Mouse (Mus musculus) MEL (cell line): ENCODE results near the gene Rassf3. TPM values are rescaled to one million over a fixed set of nuclear protein-coding genes. Genes with fewer than 3 reads are reported as not detected.

Experiments
- DNase-seq: peaks from one replicate; pipeline ENCODE4 v3.0.0; 2011; ENCODE audit warnings: low read depth, low spot score
- H3K27ac ChIP-seq: 2 replicates; pipeline ENCODE4 v1.5.1; 2012; ENCODE audit warnings: low read depth, mild to moderate bottlenecking, control low read depth, low read length, moderate library complexity; ENCODE audit not compliant: control insufficient read depth
- H3K27me3 ChIP-seq, 2 experiments: fragments of 150-350 bp in 1 of 2; sonication (generic) in 1 of 2; 2 replicates each; pipeline ENCODE4 v1.6.1; 2012; ENCODE audit warnings: low read length in 2 of 2, mild to moderate bottlenecking in 2 of 2, improper control_type of control experiment in 1 of 2, moderate library complexity in 1 of 2; ENCODE audit not compliant: insufficient read depth in 2 of 2, control insufficient read depth in 1 of 2
- H3K36me3 ChIP-seq, 2 experiments: 2 replicates each; pipeline ENCODE4 v1.6.1; 2012 to 2014; ENCODE audit warnings: low read length in 2 of 2, improper control_type of control experiment in 1 of 2, inconsistent platforms in 1 of 2, mild to moderate bottlenecking in 1 of 2; ENCODE audit not compliant: insufficient read depth in 2 of 2, control insufficient read depth in 1 of 2
- H3K4me1 ChIP-seq, 2 experiments: fragments of 150-350 bp in 1 of 2; sonication (generic) in 1 of 2; 2 replicates each; pipeline ENCODE4 v1.6.1; 2012; ENCODE audit warnings: low read length in 2 of 2, improper control_type of control experiment in 1 of 2, mild to moderate bottlenecking in 1 of 2; ENCODE audit not compliant: insufficient read depth in 2 of 2, control insufficient read depth in 1 of 2
- H3K4me3 ChIP-seq, 2 experiments: fragments of 150-350 bp in 1 of 2; sonication (generic) in 1 of 2; 2 replicates each; pipeline ENCODE4 v1.5.1; 2012; ENCODE audit warnings: low read depth in 2 of 2, low read length in 2 of 2, mild to moderate bottlenecking in 2 of 2, moderate library complexity in 2 of 2, control low read depth in 1 of 2, improper control_type of control experiment in 1 of 2; ENCODE audit not compliant: control insufficient read depth in 1 of 2, insufficient read depth in 1 of 2
- H3K79me2 ChIP-seq: 2 replicates; pipeline ENCODE4 v1.6.1; 2012; ENCODE audit warnings: mild to moderate bottlenecking, low read length, moderate library complexity; ENCODE audit not compliant: control insufficient read depth, poor library complexity, insufficient read depth
- H3K9ac ChIP-seq: 2 replicates; pipeline ENCODE4 v1.6.1; 2012; ENCODE audit warnings: low read depth, mild to moderate bottlenecking, control low read depth, low read length, moderate library complexity; ENCODE audit not compliant: control insufficient read depth, poor library complexity, severe bottlenecking
- H3K9me3 ChIP-seq: fragments of 150-350 bp; sonication (generic); replicated peaks from 2 replicates; pipeline ENCODE4 v1.6.1; 2012; ENCODE audit warnings: mild to moderate bottlenecking, low read length, improper control_type of control experiment, moderate library complexity; ENCODE audit not compliant: insufficient read depth
- BHLHE40 ChIP-seq: IDR thresholded peaks from 2 replicates; pipeline ENCODE4 v1.6.1; 2012; ENCODE audit warnings: low read depth, mild to moderate bottlenecking, inconsistent platforms, low read length, improper control_type of control experiment, borderline replicate concordance
- CHD1 ChIP-seq: IDR thresholded peaks from 2 replicates; pipeline ENCODE4 v1.6.1; 2012; ENCODE audit warnings: low read depth, mild to moderate bottlenecking, inconsistent platforms, low read length, improper control_type of control experiment
- CTCF ChIP-seq, 3 experiments: IDR thresholded peaks in 2 of 3; conservative IDR thresholded peaks in 1 of 3; 2 replicates each; pipeline ENCODE4 v1.5.1; 2011 to 2012; ENCODE audit warnings: low read length in 3 of 3, low read depth in 2 of 3, mild to moderate bottlenecking in 2 of 3, improper control_type of control experiment in 1 of 3, inconsistent platforms in 1 of 3, mixed read lengths in 1 of 3, moderate library complexity in 1 of 3; ENCODE audit not compliant: control insufficient read depth in 1 of 3, insufficient read depth in 1 of 3, poor library complexity in 1 of 3, severe bottlenecking in 1 of 3
- ELF1 ChIP-seq: IDR thresholded peaks from 2 replicates; pipeline ENCODE4 v1.6.1; 2014; ENCODE audit warnings: low read depth, mild to moderate bottlenecking, inconsistent platforms, low read length, improper control_type of control experiment, moderate library complexity
- EP300 ChIP-seq, 2 experiments: IDR thresholded peaks; 2 replicates each; pipeline ENCODE4 v1.6.1; 2011; ENCODE audit warnings: improper control_type of control experiment in 2 of 2, low read length in 2 of 2, low read depth in 1 of 2, mild to moderate bottlenecking in 1 of 2
- ETS1 ChIP-seq: IDR thresholded peaks from 2 replicates; pipeline ENCODE4 v1.6.1; 2012; ENCODE audit warnings: low read depth, mild to moderate bottlenecking, inconsistent platforms, low read length, improper control_type of control experiment, moderate library complexity
- GABPA ChIP-seq: IDR thresholded peaks from 2 replicates; pipeline ENCODE4 v1.6.1; 2012; ENCODE audit warnings: low read depth, mild to moderate bottlenecking, inconsistent platforms, low read length, improper control_type of control experiment, moderate library complexity
- HCFC1 ChIP-seq: IDR thresholded peaks from 2 replicates; pipeline ENCODE4 v1.6.1; 2012; ENCODE audit warnings: low read depth, mild to moderate bottlenecking, inconsistent platforms, low read length, improper control_type of control experiment, moderate library complexity
- JUND ChIP-seq: IDR thresholded peaks from 2 replicates; pipeline ENCODE4 v1.6.1; 2011; ENCODE audit warnings: low read depth, mild to moderate bottlenecking, improper control_type of control experiment, low read length
- KAT2A ChIP-seq: conservative IDR thresholded peaks from 2 replicates; pipeline ENCODE4 v1.6.1; 2012; ENCODE audit warnings: low read depth, low read length, improper control_type of control experiment, inconsistent platforms
- MAFK ChIP-seq: IDR thresholded peaks from 2 replicates; pipeline ENCODE4 v1.6.1; 2011; ENCODE audit warnings: low read depth, mild to moderate bottlenecking, low read length, improper control_type of control experiment, borderline replicate concordance
- MEF2A ChIP-seq: IDR thresholded peaks from 2 replicates; pipeline ENCODE4 v1.6.1; 2014; ENCODE audit warnings: low read depth, mild to moderate bottlenecking, inconsistent platforms, low read length, improper control_type of control experiment; ENCODE audit not compliant: poor library complexity, insufficient replicate concordance, severe bottlenecking; ENCODE audit errors: extremely low read depth
- MYB ChIP-seq: IDR thresholded peaks from 2 replicates; pipeline ENCODE4 v1.6.1; 2011; ENCODE audit warnings: mild to moderate bottlenecking, low read depth, low read length, improper control_type of control experiment
- MYC ChIP-seq: IDR thresholded peaks from 2 replicates; pipeline ENCODE4 v1.6.1; 2011; ENCODE audit warnings: low read depth, mild to moderate bottlenecking, low read length, improper control_type of control experiment, moderate library complexity
- POLR2A ChIP-seq, 2 experiments: IDR thresholded peaks; 2 replicates each; pipeline ENCODE4 v1.6.1; 2011 to 2012; ENCODE audit warnings: low read length in 2 of 2, mild to moderate bottlenecking in 2 of 2, control low read depth in 1 of 2, improper control_type of control experiment in 1 of 2, low read depth in 1 of 2, moderate library complexity in 1 of 2; ENCODE audit not compliant: control insufficient read depth in 1 of 2, insufficient read depth in 1 of 2, poor library complexity in 1 of 2
- POLR2AphosphoS2 ChIP-seq: IDR thresholded peaks from 2 replicates; pipeline ENCODE4 v1.6.1; 2011; ENCODE audit warnings: low read length, improper control_type of control experiment
- SIN3A ChIP-seq: IDR thresholded peaks from 2 replicates; pipeline ENCODE4 v1.6.1; 2012; ENCODE audit warnings: low read length, improper control_type of control experiment, inconsistent platforms
- TAL1 ChIP-seq: IDR thresholded peaks from 2 replicates; pipeline ENCODE4 v1.6.1; 2012; ENCODE audit warnings: mild to moderate bottlenecking, inconsistent platforms, low read length, moderate library complexity, mixed read lengths
- TBP ChIP-seq: IDR thresholded peaks from 2 replicates; pipeline ENCODE4 v1.8.0; 2011; ENCODE audit warnings: low read depth, low read length, improper control_type of control experiment
- TCF12 ChIP-seq: IDR thresholded peaks from 2 replicates; pipeline ENCODE4 v1.6.1; 2014; ENCODE audit warnings: low read depth, mild to moderate bottlenecking, inconsistent platforms, low read length, improper control_type of control experiment, moderate library complexity
- USF1 ChIP-seq: IDR thresholded peaks from 2 replicates; pipeline ENCODE4 v1.6.1; 2014; ENCODE audit warnings: low read depth, mild to moderate bottlenecking, inconsistent platforms, low read length, improper control_type of control experiment, moderate library complexity
- USF2 ChIP-seq, 2 experiments: IDR thresholded peaks; 2 replicates each; pipeline ENCODE4 v1.6.1; 2011 to 2012; ENCODE audit warnings: improper control_type of control experiment in 2 of 2, low read length in 2 of 2, borderline replicate concordance in 1 of 2, inconsistent platforms in 1 of 2, low read depth in 1 of 2, mild to moderate bottlenecking in 1 of 2; ENCODE audit not compliant: insufficient read depth in 1 of 2
- ZC3H11A ChIP-seq: IDR thresholded peaks from 2 replicates; pipeline ENCODE4 v1.6.1; 2012; ENCODE audit warnings: low read depth, mild to moderate bottlenecking, inconsistent platforms, low read length, improper control_type of control experiment
- ZKSCAN1 ChIP-seq: IDR thresholded peaks from 2 replicates; pipeline ENCODE4 v1.6.1; 2012; ENCODE audit warnings: low read depth, mild to moderate bottlenecking, inconsistent platforms, low read length, improper control_type of control experiment, moderate library complexity
- ZMIZ1 ChIP-seq: IDR thresholded peaks from 2 replicates; pipeline ENCODE4 v1.6.1; 2012; ENCODE audit warnings: low read depth, mild to moderate bottlenecking, inconsistent platforms, low read length, improper control_type of control experiment, moderate library complexity
- ZNF384 ChIP-seq: IDR thresholded peaks from 2 replicates; pipeline ENCODE4 v1.6.1; 2012; ENCODE audit warnings: low read depth, mild to moderate bottlenecking, inconsistent platforms, low read length, improper control_type of control experiment
- polyA plus RNA-seq, 2 experiments: library from polyadenylated mRNA; stranded (reverse) in 1 of 2; unstranded in 1 of 2; fragments of >175 nt in 1 of 2; fragments of >200 nt in 1 of 2; gene quantifications; 2 replicates each; pipeline versions ENCODE4 v1.2.1 to v1.2.4; 2012; ENCODE audit warnings: low replicate concordance in 2 of 2, low read depth in 1 of 2; ENCODE audit not compliant: insufficient read length in 2 of 2, insufficient read depth in 1 of 2, missing spikeins in 1 of 2
- total RNA-seq: library from RNA; depleted of rRNA; stranded (reverse); fragments of 300-350 nt; gene quantifications from 2 replicates; pipeline ENCODE4 v1.2.3, GENCODE M21; 2012

The Rassf3 gene
- total and polyA plus RNA-seq, 3 experiments, result 9.2 to 15.8 TPM; not detected in 1

DNA sequence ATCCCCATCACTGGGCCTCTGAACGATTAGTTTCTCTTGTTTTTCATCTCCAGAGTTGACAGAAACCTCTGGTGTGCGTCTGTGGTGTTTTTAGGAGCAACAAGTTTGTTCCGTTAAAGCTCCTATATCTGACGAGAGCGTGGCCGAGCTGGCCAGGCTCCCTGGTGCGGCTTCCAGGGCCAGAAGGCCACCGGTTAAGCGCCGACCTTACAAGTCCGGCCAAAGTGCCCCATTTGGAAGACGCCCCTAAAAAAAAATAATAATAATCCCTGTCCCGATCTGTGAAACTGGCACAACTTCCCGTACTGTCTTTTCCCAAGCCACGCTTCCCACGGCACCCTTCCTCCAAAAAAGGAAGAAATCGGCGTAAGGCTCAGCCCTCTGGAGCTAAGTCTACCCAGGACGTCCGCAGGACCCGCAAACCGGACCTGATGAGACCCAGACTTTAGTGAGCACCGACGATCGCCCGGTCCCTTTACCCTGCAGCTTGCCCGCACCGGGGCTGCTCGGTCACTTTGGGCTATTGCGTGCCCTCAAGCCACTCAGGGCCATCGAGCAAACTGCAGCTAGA, 961 bp downstream of the Rassf3 start (continued):
- TF ChIP-seq JUND (no peak), MYC (no peak), MEF2A (no peak), GABPA (no peak), POLR2AphosphoS2 (no peak)
- TF ChIP-seq, all 39 proteins: peak for 4

DNA sequence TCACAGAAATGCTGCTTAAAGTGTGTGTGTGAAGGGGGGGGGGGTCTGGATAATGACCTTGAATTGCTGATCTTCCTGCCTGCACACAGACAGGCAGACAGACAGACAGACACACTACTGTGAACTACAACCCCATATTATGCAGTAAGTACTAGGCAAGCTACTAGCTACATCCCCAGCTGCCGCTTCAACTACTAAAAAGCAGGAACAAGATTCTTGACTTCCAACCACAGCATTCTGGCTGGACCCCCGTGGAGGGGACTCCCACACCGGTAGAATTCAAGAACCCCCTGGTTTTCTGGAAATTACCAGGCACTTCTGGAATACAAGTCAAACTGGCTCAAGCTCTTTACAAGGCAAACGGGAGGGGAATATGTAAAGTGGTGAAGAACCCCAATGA, 1.9 kb downstream of the Rassf3 start:
- peaks cover 5 to 15% of the 10 kb centered on the region in 2 experiments; a peak in 3 of 4 replicates for H3K4me1 ChIP-seq
- DNase-seq, result peak; percentile 58
- TF ChIP-seq ZMIZ1 (0 out of 2 replicates have a peak, but pooled peaks have one; percentile 2), ZNF384 (no peak)
- TF ChIP-seq, all 39 proteins: peak for 1
- Histone ChIP-seq H3K9ac (peak overlapping the region; percentile 74), H3K27ac (peak overlapping the region; percentile 78; the same call in 1 of the 2 replicates), H3K9me3 (no peaks in the 10 kb centered on the region), H3K4me3 (peak overlapping the region; percentile 73 to 98), H3K27me3 (no peaks in the 10 kb centered on the region), H3K36me3 (peaks cover 0 to 14% of the 10 kb centered on the region in 2 experiments; a peak in 2 of 4 replicates), H3K79me2 (peaks cover 32% of the 10 kb centered on the region)

DNA sequence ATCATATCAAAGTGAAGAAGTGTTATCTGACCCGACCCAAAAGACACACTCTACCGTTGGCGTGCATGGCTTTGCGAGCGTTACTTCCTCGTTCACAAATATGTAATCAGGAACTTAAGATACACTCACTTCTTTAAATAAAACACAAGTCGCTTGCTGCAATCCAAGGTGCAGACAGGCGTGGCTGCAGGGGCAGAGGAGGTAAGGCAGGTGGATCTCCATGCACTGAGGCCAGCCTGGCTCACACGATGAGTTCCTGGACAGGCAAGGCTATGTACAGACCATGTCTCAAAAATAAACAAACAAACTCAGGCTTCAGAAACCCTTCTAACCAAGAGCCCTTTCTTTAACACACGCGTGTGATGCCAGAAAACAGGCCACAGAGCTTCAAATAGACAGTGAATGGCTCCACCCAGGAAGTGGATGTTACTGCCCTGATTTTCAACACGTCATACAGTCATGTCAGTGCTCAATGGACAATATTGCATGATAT, 2.4 kb downstream of the Rassf3 start:
- peak; percentile 88 for DNase-seq
- Histone ChIP-seq H3K27me3 (no peaks in the 10 kb centered on the region), H3K4me3 (peak overlapping the region; percentile 73 to 98), H3K36me3 (peaks cover 0 to 14% of the 10 kb centered on the region in 2 experiments; a peak in 2 of 4 replicates), H3K4me1 (peaks cover 5 to 15% of the 10 kb centered on the region in 2 experiments; a peak in 3 of 4 replicates), H3K9ac (peak overlapping the region; percentile 27), H3K79me2 (peaks cover 34% of the 10 kb centered on the region), H3K27ac (peak overlapping the region; percentile 78), H3K9me3 (no peaks in the 10 kb centered on the region)
- peak; percentile 75 for TF ChIP-seq TCF12
- no peak for TF ChIP-seq CHD1
- peak; percentile 76; the same call in 1 of the 2 replicates for TF ChIP-seq MYB
- peak; percentile 68 for TF ChIP-seq ETS1
- peak; percentile 32; the same call in 1 of the 2 replicates for TF ChIP-seq TBP
- TF ChIP-seq MAFK, result no peak
- TF ChIP-seq ELF1, result peak; percentile 79
- no peak for TF ChIP-seq BHLHE40
- TF ChIP-seq USF2 (IDR thresholded peaks at IDR 0.05; ENCODE audit: borderline replicate concordance in 1 of 2, insufficient read depth in 1 of 2, low read depth in 1 of 2, low read length in 2 of 2), result no peak
- TF ChIP-seq ZKSCAN1, result no peak
- no peak for TF ChIP-seq GABPA
- TF ChIP-seq ZC3H11A, result no peak
- TF ChIP-seq KAT2A, result no peak
- no peak for TF ChIP-seq CTCF (IDR thresholded peaks at IDR 0.05 in 2 of 3, conservative IDR thresholded peaks at IDR 0.05 in 1 of 3; ENCODE audit: control insufficient read depth in 1 of 3, insufficient read depth in 1 of 3, low read depth in 2 of 3, low read length in 3 of 3, poor library complexity in 1 of 3, severe bottlenecking in 1 of 3)
- TF ChIP-seq SIN3A, result peak; percentile 90
- TF ChIP-seq HCFC1, result no peak; the same call in 1 of the 2 replicates
- TF ChIP-seq POLR2A (IDR thresholded peaks at IDR 0.05; ENCODE audit: control insufficient read depth in 1 of 2, insufficient read depth in 1 of 2, low read depth in 1 of 2, low read length in 2 of 2, poor library complexity in 1 of 2), result peak in 1 of 2 experiments; percentile 30; a peak in 1 of 4 replicates
- TF ChIP-seq MYC, result peak; percentile 51; the same call in 1 of the 2 replicates
- TF ChIP-seq USF1, result no peak
- TF ChIP-seq MEF2A, result 0 out of 2 replicates have a peak, but pooled peaks have one; percentile 20
- TF ChIP-seq TAL1, result 0 out of 2 replicates have a peak, but pooled peaks have one; percentile 7
- no peak for TF ChIP-seq JUND
- peak; percentile 81 to 84 for TF ChIP-seq EP300 (IDR thresholded peaks at IDR 0.05; ENCODE audit: low read depth in 1 of 2, low read length in 2 of 2)
